ENCODE assay signal across 8 mouse cellular contexts in the genomic region with DNA sequence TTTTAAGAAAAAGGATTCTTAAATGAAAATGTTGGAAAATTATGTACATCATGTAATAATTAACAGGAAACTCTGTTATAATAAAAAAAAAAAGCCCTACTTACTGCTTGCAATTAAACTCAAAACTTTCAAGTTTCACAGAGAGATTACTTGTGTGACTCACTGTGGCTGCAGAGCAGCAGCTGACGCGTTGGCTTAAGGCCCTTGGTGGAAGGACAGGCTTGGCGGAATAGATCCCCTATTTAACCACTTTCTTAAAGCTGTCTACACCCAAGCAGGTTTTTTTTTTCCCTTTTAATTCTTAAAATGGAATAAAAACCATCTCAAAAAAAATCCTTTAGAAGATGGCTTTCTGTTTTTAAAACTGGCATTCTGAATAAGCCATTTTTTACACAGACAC.
DNase-seq lines count a peak whose midpoint lies in the region; ATAC-seq and TF ChIP-seq lines count a peak whose summit lies in the region.

No protein-coding gene starts in this region.

- H3K4me2 ChIP-seq in heart, embryonic 12.5 days: no peak overlapping the region
- no peak overlapping the region for H3K4me2 ChIP-seq in liver, embryonic 12.5 days

- H3K9ac ChIP-seq in heart, embryonic 12.5 days: no peak overlapping the region
- H3K9ac ChIP-seq in liver, embryonic 12.5 days: no peak overlapping the region

- H3K36me3 ChIP-seq in kidney, adult 2 months (ENCODE audit: control insufficient read depth, insufficient read depth, low read length): no peaks in the 10 kb centered on the region
- H3K36me3 ChIP-seq in heart, embryonic 12.5 days: no peaks in the 10 kb centered on the region
- no peaks in the 10 kb centered on the region for H3K36me3 ChIP-seq in liver, embryonic 12.5 days

- peak; percentile 56; the same call in 1 of the 2 replicates for ATAC-seq in heart, embryonic 12.5 days (ENCODE audit: insufficient number of reproducible peaks, low FRiP score)
- ATAC-seq in liver, embryonic 12.5 days: no peak

- H3K9me3 ChIP-seq in heart, embryonic 12.5 days (replicated peaks): no peaks in the 10 kb centered on the region
- H3K9me3 ChIP-seq in liver, embryonic 12.5 days (replicated peaks): no peaks in the 10 kb centered on the region

- 32% methylated on average over 3 of the region's 3 CpGs for WGBS in kidney, adult 2 months
- WGBS in heart, embryonic 12.5 days: 16% methylated on average over 3 of the region's 3 CpGs
- WGBS in liver, embryonic 12.5 days (ENCODE audit: insufficient replicate concordance): 64% methylated on average over 3 of the region's 3 CpGs

- no peak overlapping the region for H3K4me3 ChIP-seq in kidney, adult 2 months (ENCODE audit: insufficient read depth, low read depth, low read length)
- H3K4me3 ChIP-seq in heart, embryonic 12.5 days: no peak overlapping the region
- no peak overlapping the region for H3K4me3 ChIP-seq in liver, embryonic 12.5 days

- no peaks in the 10 kb centered on the region for H3K27me3 ChIP-seq in kidney, adult 2 months (replicated peaks; ENCODE audit: control insufficient read depth, insufficient read depth, low read length)
- no peaks in the 10 kb centered on the region for H3K27me3 ChIP-seq in heart, embryonic 12.5 days (replicated peaks)
- H3K27me3 ChIP-seq in liver, embryonic 12.5 days (replicated peaks): no peaks in the 10 kb centered on the region

- TF ChIP-seq CTCF in kidney, adult 2 months (conservative IDR thresholded peaks at IDR 0.05; ENCODE audit: insufficient read depth, insufficient read length, low read depth, low read length): no peak

- TF ChIP-seq POLR2A in kidney, adult 2 months (IDR thresholded peaks at IDR 0.05; ENCODE audit: low read depth, low read length): no peak

- H3K4me1 ChIP-seq in kidney, adult 2 months (ENCODE audit: control insufficient read depth, insufficient read depth, low read length): peaks cover 5% of the 10 kb centered on the region; the same call in 1 of the 2 replicates
- H3K4me1 ChIP-seq in heart, embryonic 12.5 days (replicated peaks): peaks cover 26% of the 10 kb centered on the region
- peaks cover 12% of the 10 kb centered on the region; the same call in 1 of the 2 replicates for H3K4me1 ChIP-seq in liver, embryonic 12.5 days

- DNase-seq in kidney, adult 2 months: peak; percentile 29
- DNase-seq in kidney, adult 11 months: no peak
- DNase-seq in B cell, adult 2 months: peak; percentile 44 to 45
- DNase-seq in brain, adult 2 months (ENCODE audit: low read depth, low spot score): peak; percentile 86
- DNase-seq in natural killer cell, adult 2 months (ENCODE audit: low spot score in 2 of 2): peak; percentile 13 to 20
- no peak for DNase-seq in c-Kit-positive CD71-positive TER-119-positive erythroid progenitor cells, embryonic 14.5 days (ENCODE audit: low spot score)

- H3K27ac ChIP-seq in kidney, adult 2 months (ENCODE audit: insufficient read depth, low read depth, low read length): no peak overlapping the region
- H3K27ac ChIP-seq in heart, embryonic 12.5 days (ENCODE audit: poor library complexity, severe bottlenecking): peak overlapping the region; percentile 98
- no peak overlapping the region for H3K27ac ChIP-seq in liver, embryonic 12.5 days

Comparison
In these comparisons a context has a peak if more than half of its experiments do, and no peak if none do; other contexts are left out.
1. DNase-seq: peak in kidney, adult 2 months (single experiment), B cell, adult 2 months (2 of 2), brain, adult 2 months (single experiment) and natural killer cell, adult 2 months (2 of 2); none in kidney, adult 11 months (single experiment) and c-Kit-positive CD71-positive TER-119-positive erythroid progenitor cells, embryonic 14.5 days (single experiment).